Mouse (Mus musculus) heart, embryonic 13.5 days (tissue): ENCODE results near the gene Tfcp2l1. TPM values are rescaled to one million over a fixed set of nuclear protein-coding genes. Genes with fewer than 3 reads are reported as not detected.

Source experiments
- ATAC-seq: fragments of 200-750 bp; cut with Nextera tagmentation; 2 replicates; pipeline ENCODE4 v1.8.0; 2017; ENCODE audit warnings: moderate TSS enrichment; ENCODE audit not compliant: insufficient number of reproducible peaks, low FRiP score, low TSS enrichment; ENCODE audit errors: extremely low read depth
- H3K27ac ChIP-seq: fragments of 300-500 bp; sonication (generic); replicated peaks from 2 replicates; pipeline ENCODE4 v1.5.1; 2015; ENCODE audit warnings: moderate library complexity, mild to moderate bottlenecking, inconsistent platforms
- H3K27me3 ChIP-seq: fragments of 300-500 bp; sonication (generic); replicated peaks from 2 replicates; pipeline ENCODE4 v1.6.1; 2015; ENCODE audit warnings: mild to moderate bottlenecking, inconsistent platforms
- H3K36me3 ChIP-seq: fragments of 300-500 bp; sonication (generic); 2 replicates; pipeline ENCODE4 v1.6.1; 2015; ENCODE audit warnings: mild to moderate bottlenecking, inconsistent platforms
- H3K4me1 ChIP-seq: fragments of 300-500 bp; sonication (generic); 2 replicates; pipeline ENCODE4 v1.6.1; 2015; ENCODE audit warnings: inconsistent platforms
- H3K4me2 ChIP-seq: fragments of 300-500 bp; sonication (generic); 2 replicates; pipeline ENCODE4 v1.6.1; 2015; ENCODE audit warnings: inconsistent platforms, mild to moderate bottlenecking, moderate library complexity
- H3K4me3 ChIP-seq: fragments of 300-500 bp; sonication (generic); 2 replicates; pipeline ENCODE4 v1.5.1; 2015; ENCODE audit warnings: moderate library complexity, mild to moderate bottlenecking, inconsistent platforms
- H3K9ac ChIP-seq: fragments of 300-500 bp; sonication (generic); 2 replicates; pipeline ENCODE4 v1.6.1; 2015; ENCODE audit warnings: inconsistent platforms, mild to moderate bottlenecking, moderate library complexity
- H3K9me3 ChIP-seq: fragments of 300-500 bp; sonication (generic); 2 replicates; pipeline ENCODE4 v1.6.1; 2016; ENCODE audit warnings: inconsistent platforms
- WGBS: fragments of 180-500 bp; shearing (Covaris S2); methylation state at CpG from one replicate; pipeline ENCODE4 v1.1.7; 2015; ENCODE audit warnings: mixed read lengths; 5-methylcytosine and 5-hydroxymethylcytosine counted together
- polyA plus RNA-seq: library from polyadenylated mRNA; unstranded; fragments of >200 nt; fragmentation: Nextera tagmentation; extraction: Ambion mirVana; gene quantifications from 2 replicates; pipeline ENCODE4 v1.2.1, GENCODE M21; 2015

Tfcp2l1 gene
- polyA plus RNA-seq, 1 experiment from 2014 or later: 2.0 TPM

- H3K4me1 ChIP-seq: no peaks in the 10 kb centered on the region
- H3K9me3 ChIP-seq: no peaks in the 10 kb centered on the region
- no peak overlapping the region for H3K4me2 ChIP-seq
- ATAC-seq: no peak
- no peak overlapping the region for H3K27ac ChIP-seq
- no peaks in the 10 kb centered on the region for H3K36me3 ChIP-seq
- no peak overlapping the region for H3K4me3 ChIP-seq
- H3K9ac ChIP-seq: no peak overlapping the region
- H3K27me3 ChIP-seq: no peaks in the 10 kb centered on the region
- 61% methylated on average over 6 of the region's 6 CpGs for WGBS
Measured at GRCm38 (mm10) chr1:118699118-118699890, 71.6 kb downstream of the Tfcp2l1 start.

- H3K9me3 ChIP-seq: no peaks in the 10 kb centered on the region
- no peaks in the 10 kb centered on the region for H3K4me1 ChIP-seq
- WGBS: 73% methylated on average over 1 of the region's 1 CpGs
- ATAC-seq: no peak
- no peaks in the 10 kb centered on the region for H3K36me3 ChIP-seq
- H3K4me2 ChIP-seq: no peak overlapping the region
- H3K4me3 ChIP-seq: no peak overlapping the region
- no peak overlapping the region for H3K9ac ChIP-seq
- no peak overlapping the region for H3K27ac ChIP-seq
- no peaks in the 10 kb centered on the region for H3K27me3 ChIP-seq
Measured at GRCm38 (mm10) chr1:118699961-118700360, 72.2 kb downstream of the Tfcp2l1 start.

- Histone ChIP-seq H3K27ac (no peak overlapping the region), H3K9me3 (0 out of 2 replicates have a peak, but pooled peaks cover 5% of the 10 kb centered on the region), H3K4me3 (no peak overlapping the region), H3K27me3 (no peaks in the 10 kb centered on the region; the same call in 1 of the 2 replicates), H3K4me2 (no peak overlapping the region), H3K9ac (no peak overlapping the region), H3K36me3 (no peaks in the 10 kb centered on the region), H3K4me1 (no peaks in the 10 kb centered on the region)
- ATAC-seq: no peak
- 76% methylated on average over 4 of the region's 4 CpGs for WGBS
Measured at GRCm38 (mm10) chr1:118711606-118712005, 83.9 kb downstream of the Tfcp2l1 start.

GRCm38 (mm10) chr1:118716225-118716624 is 88.5 kb downstream of the Tfcp2l1 start:
- no peak overlapping the region for H3K9ac ChIP-seq
- H3K4me3 ChIP-seq: no peak overlapping the region
- H3K27ac ChIP-seq: no peak overlapping the region
- no peak overlapping the region for H3K4me2 ChIP-seq
- H3K27me3 ChIP-seq: no peaks in the 10 kb centered on the region
- 65% methylated on average over 1 of the region's 1 CpGs for WGBS
- no peak for ATAC-seq
- H3K36me3 ChIP-seq: no peaks in the 10 kb centered on the region
- H3K9me3 ChIP-seq: 0 out of 2 replicates have a peak, but pooled peaks cover 5% of the 10 kb centered on the region
- H3K4me1 ChIP-seq: no peaks in the 10 kb centered on the region

DNA sequence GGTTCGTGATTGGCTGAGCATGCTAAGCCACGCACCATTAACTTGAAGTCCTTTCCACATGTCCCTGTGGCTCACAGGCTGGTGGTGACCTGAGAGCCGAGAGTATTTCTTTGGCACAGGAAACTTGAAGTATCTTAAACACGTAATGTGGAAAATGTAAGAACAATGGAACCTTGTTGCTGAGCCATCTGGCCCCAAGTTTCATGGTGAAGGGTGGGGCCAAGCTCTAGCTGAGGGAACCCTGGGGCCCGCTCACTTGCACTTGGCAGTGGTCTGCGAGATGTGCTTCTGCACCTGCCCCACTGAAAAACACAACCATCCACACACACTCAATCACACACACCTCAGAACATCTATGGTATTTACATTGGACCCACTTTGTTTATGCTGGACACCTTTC is 90.3 kb downstream of the Tfcp2l1 start:
- no peak overlapping the region for H3K9ac ChIP-seq
- no peaks in the 10 kb centered on the region for H3K36me3 ChIP-seq
- H3K4me2 ChIP-seq: no peak overlapping the region
- H3K4me3 ChIP-seq: no peak overlapping the region
- H3K27me3 ChIP-seq: no peaks in the 10 kb centered on the region
- no peaks in the 10 kb centered on the region for H3K4me1 ChIP-seq
- peaks cover 11% of the 10 kb centered on the region; the same call in 1 of the 2 replicates for H3K9me3 ChIP-seq
- no peak for ATAC-seq
- H3K27ac ChIP-seq: no peak overlapping the region
- WGBS: 69% methylated on average over 6 of the region's 6 CpGs

DNA sequence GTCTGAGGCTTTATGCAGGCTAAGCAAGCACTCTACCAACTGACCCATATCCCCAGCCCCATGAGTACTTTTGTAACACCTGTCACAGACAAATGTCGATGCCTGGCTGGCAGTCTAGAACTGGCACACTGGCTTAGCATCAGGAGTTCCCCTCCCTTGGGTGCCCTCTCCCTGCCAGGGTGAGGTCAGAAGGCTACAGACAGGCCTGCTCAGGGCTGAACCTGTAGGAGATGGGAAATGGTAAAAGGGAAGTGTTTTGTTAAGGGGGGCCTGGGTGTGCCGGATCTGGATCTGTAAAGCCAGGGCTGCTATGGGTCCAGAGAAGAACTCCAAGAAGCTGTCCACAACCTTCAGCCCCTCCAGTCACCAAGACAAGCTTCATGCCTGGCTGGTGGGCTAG is 92.0 kb downstream of the Tfcp2l1 start:
- WGBS: 71% methylated on average over 2 of the region's 2 CpGs
- H3K4me3 ChIP-seq: no peak overlapping the region
- no peaks in the 10 kb centered on the region for H3K4me1 ChIP-seq
- no peak overlapping the region for H3K4me2 ChIP-seq
- ATAC-seq: no peak
- peaks cover 9% of the 10 kb centered on the region; the same call in 1 of the 2 replicates for H3K9me3 ChIP-seq
- no peaks in the 10 kb centered on the region for H3K36me3 ChIP-seq
- H3K9ac ChIP-seq: no peak overlapping the region
- no peak overlapping the region for H3K27ac ChIP-seq
- H3K27me3 ChIP-seq: no peaks in the 10 kb centered on the region

DNA sequence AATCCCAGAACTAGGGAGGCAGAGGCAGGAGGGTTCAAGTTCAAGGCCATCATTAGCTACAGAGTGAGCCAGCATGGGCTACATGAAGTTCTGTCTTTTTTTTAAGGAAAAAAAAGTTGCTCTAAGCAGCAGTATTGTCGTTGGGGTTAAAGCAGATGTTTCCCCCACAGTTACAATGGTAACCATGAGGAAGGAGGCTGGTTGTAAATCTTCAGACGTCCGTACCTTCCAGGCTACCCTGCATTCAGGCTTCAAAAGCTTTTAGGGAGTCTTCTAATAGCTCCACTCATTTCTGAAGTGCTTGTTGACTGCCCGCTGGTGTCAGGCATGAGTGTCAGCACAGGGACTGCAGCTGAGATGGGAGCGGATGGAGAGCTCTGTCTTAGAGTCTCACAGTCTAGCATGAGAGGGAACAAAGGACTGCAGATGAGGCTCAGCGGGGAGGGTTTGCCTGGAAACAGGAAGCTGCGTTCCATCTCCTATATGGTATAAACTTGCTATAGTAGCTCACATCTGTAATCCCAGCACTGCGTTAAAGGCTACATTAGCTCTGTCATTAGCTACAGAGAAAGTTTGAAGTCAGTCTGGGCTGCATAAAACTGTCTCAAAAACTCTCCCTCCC is 92.8 kb downstream of the Tfcp2l1 start:
- no peak for ATAC-seq
- 39% methylated on average over 8 of the region's 8 CpGs for WGBS
- H3K27ac ChIP-seq: no peak overlapping the region

GRCm38 (mm10) chr1:118727075-118727474 is 99.3 kb downstream of the Tfcp2l1 start:
- ATAC-seq: no peak
- no peaks in the 10 kb centered on the region for H3K36me3 ChIP-seq
- 69% methylated on average over 4 of the region's 4 CpGs for WGBS
- no peak overlapping the region for H3K4me2 ChIP-seq
- H3K4me3 ChIP-seq: no peak overlapping the region
- H3K4me1 ChIP-seq: no peaks in the 10 kb centered on the region
- no peaks in the 10 kb centered on the region for H3K27me3 ChIP-seq
- H3K9ac ChIP-seq: no peak overlapping the region
- peaks cover under 1% of the 10 kb centered on the region; the same call in 1 of the 2 replicates for H3K9me3 ChIP-seq
- no peak overlapping the region for H3K27ac ChIP-seq

More for the DNA sequence above, 92.8 kb downstream of the Tfcp2l1 start:
- H3K4me2 ChIP-seq: no peak overlapping the region
- H3K36me3 ChIP-seq: no peaks in the 10 kb centered on the region
- no peaks in the 10 kb centered on the region for H3K27me3 ChIP-seq
- H3K4me1 ChIP-seq: no peaks in the 10 kb centered on the region
- no peak overlapping the region for H3K4me3 ChIP-seq
- H3K9ac ChIP-seq: no peak overlapping the region
- H3K9me3 ChIP-seq: peaks cover 6% of the 10 kb centered on the region; the same call in 1 of the 2 replicates

DNA sequence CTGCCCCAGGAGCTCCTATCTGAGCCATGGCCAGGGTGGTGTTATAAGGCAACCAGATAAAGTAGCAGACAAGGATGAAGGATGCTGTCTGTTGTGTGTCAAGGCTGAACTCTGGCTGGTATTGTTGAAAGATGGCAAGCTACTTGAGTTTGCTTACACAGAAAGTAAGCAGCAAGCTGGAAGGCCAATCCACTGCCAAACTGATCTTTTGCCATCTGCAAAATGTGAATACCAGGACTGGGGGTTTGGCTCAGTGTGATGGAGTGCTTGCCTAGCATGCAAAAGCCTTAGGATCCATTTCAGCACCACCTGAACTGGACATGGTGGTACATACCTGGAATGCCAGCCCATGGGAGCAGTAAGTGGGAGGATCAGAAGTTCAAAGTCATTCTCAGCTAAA is 101.1 kb downstream of the Tfcp2l1 start:
- H3K9me3 ChIP-seq: no peaks in the 10 kb centered on the region
- ATAC-seq: no peak

More for the DNA sequence above, 101.1 kb downstream of the Tfcp2l1 start:
- no peak overlapping the region for H3K4me2 ChIP-seq
- H3K36me3 ChIP-seq: no peaks in the 10 kb centered on the region
- H3K27me3 ChIP-seq: no peaks in the 10 kb centered on the region
- H3K4me1 ChIP-seq: no peaks in the 10 kb centered on the region
- H3K9ac ChIP-seq: no peak overlapping the region
- H3K27ac ChIP-seq: no peak overlapping the region
- H3K4me3 ChIP-seq: no peak overlapping the region

Other genes starting within 250 kb of the Tfcp2l1 start
- gene Clasp1, start 238.9 kb upstream of the Tfcp2l1 start, polyA plus RNA-seq: 73.2 and 78.7 TPM in 2 replicates